Comparison of ENCODE assay signal across 28 mouse cellular contexts in genomic region chr17:10160415-10160814, GRCm38 (mm10).
"Had no signal": no experiment of that assay in that cellular context is flagged by ENCODE, and none has a peak within 500 bp of the region (broad histone marks: within the 10 kb centered on the region; RNA-seq: fewer than 3 reads in every experiment).

No protein-coding gene starts in this region.

- H3K36me3 ChIP-seq: embryonic facial prominence, embryonic 10.5 days; embryonic facial prominence, embryonic 12.5 days; embryonic facial prominence, embryonic 13.5 days; embryonic facial prominence, embryonic 15.5 days; forebrain, embryonic 10.5 days; forebrain, embryonic 12.5 days; forebrain, embryonic 15.5 days had no signal

- H3K4me2 ChIP-seq: embryonic facial prominence, embryonic 12.5 days; embryonic facial prominence, embryonic 13.5 days; embryonic facial prominence, embryonic 15.5 days; forebrain, embryonic 12.5 days; forebrain, embryonic 13.5 days; forebrain, embryonic 15.5 days had no signal

- H3K4me1 ChIP-seq: embryonic facial prominence, embryonic 10.5 days; embryonic facial prominence, embryonic 12.5 days; embryonic facial prominence, embryonic 13.5 days; embryonic facial prominence, embryonic 15.5 days; forebrain, embryonic 10.5 days; forebrain, embryonic 12.5 days; forebrain, embryonic 13.5 days; forebrain, embryonic 15.5 days had no signal

- DNase-seq: cerebellum, adult 2 months; cerebellum, adult 8-10 months; cerebellum, adult 9-10 months; cerebellum, adult 9-11 months; cerebellum, postnatal 10 days; cerebellum, postnatal 14 days; cerebellum, postnatal 25 days; cerebellum, postnatal 36 days; embryo, embryonic 11 days; forebrain, postnatal 0 days; gastrocnemius, postnatal 10 days; gastrocnemius, postnatal 14 days; gastrocnemius, postnatal 25 days; gastrocnemius, postnatal 36 days; heart, adult 11 months; heart, adult 18-20 months had no signal

- H3K9ac ChIP-seq: embryonic facial prominence, embryonic 12.5 days; embryonic facial prominence, embryonic 13.5 days; embryonic facial prominence, embryonic 15.5 days; forebrain, embryonic 12.5 days; forebrain, embryonic 13.5 days; forebrain, embryonic 15.5 days; forebrain, postnatal 0 days had no signal

- ATAC-seq: forebrain, embryonic 13.5 days; forebrain, embryonic 14.5 days; forebrain, embryonic 15.5 days; forebrain, embryonic 16.5 days; forebrain, postnatal 0 days had no signal

- H3K4me3 ChIP-seq: embryonic facial prominence, embryonic 10.5 days; embryonic facial prominence, embryonic 12.5 days; embryonic facial prominence, embryonic 13.5 days; embryonic facial prominence, embryonic 15.5 days; erythroblast, embryonic 14.5 days; forebrain, embryonic 10.5 days; forebrain, embryonic 12.5 days; forebrain, embryonic 13.5 days; forebrain, embryonic 15.5 days; gastrocnemius, adult 2 months had no signal

- H3K27me3 ChIP-seq: embryonic facial prominence, embryonic 12.5 days; embryonic facial prominence, embryonic 13.5 days; embryonic facial prominence, embryonic 15.5 days; forebrain, embryonic 12.5 days; forebrain, embryonic 13.5 days; forebrain, embryonic 15.5 days had no signal

- H3K9me3 ChIP-seq: embryonic facial prominence, embryonic 12.5 days; embryonic facial prominence, embryonic 13.5 days; embryonic facial prominence, embryonic 15.5 days; forebrain, embryonic 13.5 days; forebrain, embryonic 15.5 days had no signal

- H3K27ac ChIP-seq: embryonic facial prominence, embryonic 10.5 days; embryonic facial prominence, embryonic 12.5 days; embryonic facial prominence, embryonic 13.5 days; embryonic facial prominence, embryonic 15.5 days; forebrain, embryonic 10.5 days; forebrain, embryonic 12.5 days; forebrain, embryonic 13.5 days; forebrain, embryonic 15.5 days; gastrocnemius, adult 2 months had no signal
